Mouse (Mus musculus): ENCODE data around the gene Ppa2.

- TF ChIP-seq CTCF (IDR thresholded peaks at IDR 0.05; ENCODE audit: low read depth) (no peak), EP300 (IDR thresholded peaks at IDR 0.05; ENCODE audit: low read depth) (no peak)
Measured at GRCm38 (mm10) chr3:133382147-133382546, 72.2 kb downstream of the Ppa2 start.

Measured in heart, postnatal 0 days (tissue).